Mouse (Mus musculus) thymus, adult 2 months (tissue): ENCODE measurements around the gene Tnpo2. TPM values are rescaled to one million over a fixed set of nuclear protein-coding genes. Genes with fewer than 3 reads are reported as not detected.
A peak's percentile ranks its signal among the peaks of the same experiment; 100 is the strongest.

Experiments used
- DNase-seq: peaks from one replicate; pipeline ENCODE4 v3.0.0; 2021
- H3K27ac ChIP-seq: fragments of 200-500 bp; 2 replicates; pipeline ENCODE4 v1.5.1; 2012; ENCODE audit warnings: low read length, control low read depth; ENCODE audit not compliant: control insufficient read depth, insufficient read depth
- H3K27me3 ChIP-seq: fragments of 200-500 bp; 2 replicates; pipeline ENCODE4 v1.6.1; 2012; ENCODE audit warnings: mild to moderate bottlenecking, low read length, moderate library complexity, mixed read lengths; ENCODE audit not compliant: control insufficient read depth, insufficient read depth
- H3K36me3 ChIP-seq: fragments of 200-500 bp; 2 replicates; pipeline ENCODE4 v1.6.1; 2012; ENCODE audit warnings: mild to moderate bottlenecking, low read length, moderate library complexity; ENCODE audit not compliant: control insufficient read depth, insufficient read depth
- H3K4me1 ChIP-seq: fragments of 200-500 bp; replicated peaks from 2 replicates; pipeline ENCODE4 v1.6.1; 2012; ENCODE audit warnings: low read length; ENCODE audit not compliant: control insufficient read depth, insufficient read depth
- H3K4me3 ChIP-seq: fragments of 200-500 bp; 2 replicates; pipeline ENCODE4 v1.5.1; 2012; ENCODE audit warnings: mild to moderate bottlenecking, low read length, control low read depth, moderate library complexity; ENCODE audit not compliant: control insufficient read depth, insufficient read depth
- CTCF ChIP-seq: fragments of 200-500 bp; IDR thresholded peaks from 2 replicates; pipeline ENCODE4 v1.5.1; 2012; ENCODE audit warnings: mild to moderate bottlenecking, control low read depth, low read length, moderate library complexity, borderline replicate concordance; ENCODE audit not compliant: control insufficient read depth, poor library complexity, insufficient read depth; ENCODE audit errors: extremely low read depth
- POLR2A ChIP-seq: fragments of 200-500 bp; IDR thresholded peaks from 2 replicates; pipeline ENCODE4 v1.6.1; 2012; ENCODE audit warnings: mild to moderate bottlenecking, low read length, control low read depth, moderate library complexity; ENCODE audit not compliant: control insufficient read depth, poor library complexity, insufficient read depth; ENCODE audit errors: extremely low read depth
- WGBS: fragments of 180-500 bp; shearing (Covaris S2); methylation state at CpG from one replicate; pipeline ENCODE4 v1.1.7; 2018; 5-methylcytosine and 5-hydroxymethylcytosine counted together
- polyA plus RNA-seq: library from polyadenylated mRNA; depleted of rRNA; stranded (reverse); fragments of >200 nt; gene quantifications from 2 replicates; pipeline ENCODE4 v1.2.3, GENCODE M21; 2012

Tnpo2 gene
- polyA plus RNA-seq, 1 experiment, result 138 TPM

DNA sequence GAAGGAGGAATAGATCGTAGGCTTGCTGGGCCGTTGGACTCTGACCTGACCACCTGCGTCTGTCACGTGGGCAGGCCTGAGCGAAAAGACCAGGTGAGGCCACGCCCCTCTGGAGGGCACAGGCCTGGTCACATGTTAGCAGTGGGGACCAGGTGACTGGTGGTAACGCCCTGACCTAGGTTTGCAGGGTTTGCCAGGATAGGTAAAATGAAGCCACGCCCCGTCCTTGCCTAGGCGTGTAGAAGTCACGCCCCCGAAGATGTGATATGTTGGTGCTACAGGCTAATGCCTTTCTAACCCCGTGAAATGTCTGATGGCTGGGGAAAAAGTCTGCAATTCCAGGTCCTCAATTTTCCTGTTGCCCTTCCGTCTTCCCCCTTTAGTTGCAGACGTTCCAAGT lies 45.9 kb upstream of the Tnpo2 start:
- no peaks in the 10 kb centered on the region for H3K27me3 ChIP-seq
- H3K27ac ChIP-seq, result no peak overlapping the region
- DNase-seq, result no peak
- H3K4me1 ChIP-seq, result peaks cover 11% of the 10 kb centered on the region
- TF ChIP-seq CTCF (no peak), POLR2A (no peak)
- peak overlapping the region; percentile 52 for H3K4me3 ChIP-seq
- WGBS, result 13% methylated on average over 15 of the region's 15 CpGs
- no peaks in the 10 kb centered on the region for H3K36me3 ChIP-seq

DNA sequence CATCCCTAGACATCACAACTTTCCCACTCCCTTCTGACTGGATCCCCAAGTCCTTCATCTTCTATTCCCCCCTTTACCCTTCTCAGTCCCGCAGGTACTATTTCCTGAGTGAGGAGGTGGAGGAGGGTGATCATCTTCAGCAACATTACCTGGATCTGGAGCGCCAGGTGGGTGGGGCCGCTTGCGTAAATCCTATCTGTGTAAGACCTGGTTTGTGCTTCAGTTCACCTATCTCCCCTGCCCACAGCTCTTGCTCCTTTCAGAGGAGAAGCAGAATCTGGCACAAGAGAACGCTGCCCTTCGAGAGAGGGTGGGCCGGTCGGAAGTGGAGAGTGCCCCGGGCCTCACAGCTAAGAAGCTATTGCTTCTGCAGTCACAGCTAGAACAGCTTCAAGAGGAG lies 42.3 kb upstream of the Tnpo2 start:
- Histone ChIP-seq H3K36me3 (no peaks in the 10 kb centered on the region), H3K27ac (no peak overlapping the region), H3K27me3 (no peaks in the 10 kb centered on the region), H3K4me3 (no peak overlapping the region), H3K4me1 (peaks cover 11% of the 10 kb centered on the region)
- DNase-seq, result no peak
- TF ChIP-seq CTCF (no peak), POLR2A (no peak)
- WGBS, result 97% methylated on average over 9 of the region's 9 CpGs

DNA sequence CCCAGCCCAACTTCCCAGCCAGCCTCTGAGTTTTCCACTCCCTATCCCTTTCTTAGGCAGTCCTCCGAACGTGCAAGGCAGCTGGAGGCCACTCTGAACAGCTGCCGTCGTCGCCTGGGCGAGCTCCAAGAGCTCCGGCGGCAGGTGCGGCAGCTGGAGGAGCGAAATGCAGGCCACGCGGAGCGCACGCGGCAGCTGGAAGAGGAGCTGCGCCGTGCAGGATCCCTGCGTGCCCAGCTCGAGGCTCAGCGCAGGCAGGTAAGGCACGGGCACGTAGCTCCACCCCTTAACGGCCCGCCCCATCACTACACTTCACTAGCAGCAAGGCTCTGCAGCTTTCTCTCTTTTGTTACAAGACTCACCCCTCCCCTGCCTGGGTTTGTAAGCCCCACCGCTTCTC lies 41.0 kb upstream of the Tnpo2 start:
- no peak for TF ChIP-seq POLR2A
- TF ChIP-seq CTCF, result no peak
- H3K4me3 ChIP-seq, result no peak overlapping the region
- WGBS, result 91% methylated on average over 25 of the region's 25 CpGs
- DNase-seq, result no peak
- H3K4me1 ChIP-seq, result peaks cover 9% of the 10 kb centered on the region
- no peaks in the 10 kb centered on the region for H3K27me3 ChIP-seq
- no peak overlapping the region for H3K27ac ChIP-seq
- no peaks in the 10 kb centered on the region for H3K36me3 ChIP-seq

DNA sequence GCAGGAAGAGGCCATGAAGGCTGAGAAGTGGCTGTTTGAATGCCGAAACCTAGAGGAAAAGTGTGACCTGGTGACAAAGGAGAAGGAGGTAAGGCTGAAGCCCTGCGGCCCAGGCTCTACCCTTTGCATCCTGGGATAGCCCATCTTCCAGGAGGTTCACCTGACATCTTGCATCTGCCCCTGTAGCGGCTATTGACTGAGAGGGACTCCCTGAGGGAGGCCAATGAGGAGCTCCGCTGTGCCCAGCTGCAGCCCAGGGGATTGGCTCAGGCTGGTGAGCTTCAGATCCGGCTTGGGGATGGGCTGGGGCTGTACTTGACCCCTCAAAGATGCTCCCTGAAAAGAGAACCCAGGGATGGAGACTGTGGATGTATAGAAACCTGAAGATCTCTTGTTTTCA lies 39.7 kb upstream of the Tnpo2 start:
- no peaks in the 10 kb centered on the region for H3K27me3 ChIP-seq
- DNase-seq, result no peak
- WGBS, result 85% methylated on average over 5 of the region's 5 CpGs
- peaks cover 5% of the 10 kb centered on the region; the same call in 1 of the 2 replicates for H3K4me1 ChIP-seq
- TF ChIP-seq CTCF (no peak), POLR2A (no peak)
- H3K4me3 ChIP-seq, result no peak overlapping the region
- no peaks in the 10 kb centered on the region for H3K36me3 ChIP-seq
- H3K27ac ChIP-seq, result no peak overlapping the region; the same call in 1 of the 2 replicates

DNA sequence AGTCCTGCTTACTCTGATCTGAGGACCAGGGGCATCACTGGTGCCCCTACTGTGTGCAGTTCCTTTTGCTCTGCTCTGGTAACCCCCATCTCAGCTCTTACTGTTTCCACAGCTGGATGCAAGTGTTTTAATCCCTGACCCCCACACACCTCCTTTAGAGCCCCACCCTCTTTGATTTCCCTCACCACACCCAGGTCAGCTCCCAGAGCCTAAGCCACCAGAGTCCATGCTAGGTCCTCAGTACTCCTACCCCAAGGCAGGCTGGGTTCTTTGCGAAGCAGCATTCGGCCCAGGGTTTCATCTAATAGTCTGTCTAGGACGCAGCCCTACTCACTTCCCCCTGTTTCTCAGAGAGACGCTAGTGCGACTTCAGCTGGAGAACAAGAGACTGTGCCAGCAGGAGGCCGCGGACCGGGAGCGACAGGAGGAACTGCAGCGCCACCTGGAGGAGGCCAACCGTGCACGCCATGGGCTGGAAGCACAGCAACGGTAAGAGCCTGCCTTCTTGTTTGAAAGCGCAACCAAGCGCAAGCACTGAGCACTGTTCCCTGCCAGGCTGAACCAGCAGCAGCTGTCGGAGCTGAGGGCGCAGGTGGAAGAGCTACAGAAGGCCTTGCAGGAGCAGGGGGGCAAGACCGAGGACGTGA lies 38.9 kb upstream of the Tnpo2 start:
- 2% methylated on average over 19 of the region's 19 CpGs for WGBS
- H3K27ac ChIP-seq, result no peak overlapping the region
- peak; percentile 94 for DNase-seq
- H3K4me3 ChIP-seq, result no peak overlapping the region
- H3K36me3 ChIP-seq, result no peaks in the 10 kb centered on the region
- H3K27me3 ChIP-seq, result no peaks in the 10 kb centered on the region
- no peak for TF ChIP-seq POLR2A
- TF ChIP-seq CTCF, result peak; percentile 97
- H3K4me1 ChIP-seq, result peaks cover 5% of the 10 kb centered on the region; the same call in 1 of the 2 replicates

DNA sequence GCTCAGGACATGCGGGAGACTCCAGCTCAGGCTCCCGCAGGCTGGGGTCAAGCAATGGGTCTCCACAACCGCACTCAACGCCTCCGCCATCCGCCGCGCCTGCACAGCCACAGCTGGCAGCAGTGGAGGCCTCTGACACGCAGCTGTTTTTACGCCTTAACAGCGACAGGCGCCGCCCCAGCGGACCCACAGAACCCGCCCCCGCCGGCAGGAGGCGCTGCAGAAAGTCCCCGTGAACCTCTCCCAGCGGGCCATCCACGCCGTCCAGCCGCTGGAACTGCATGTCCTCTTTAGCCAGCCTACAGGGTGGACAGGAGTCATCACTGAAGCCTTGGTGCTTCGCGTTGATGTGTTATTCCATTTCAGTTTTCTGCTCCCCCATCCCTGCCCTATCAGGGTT lies 29.0 kb upstream of the Tnpo2 start:
- 32% methylated on average over 25 of the region's 25 CpGs for WGBS
- peak; percentile 32 for DNase-seq

DNA sequence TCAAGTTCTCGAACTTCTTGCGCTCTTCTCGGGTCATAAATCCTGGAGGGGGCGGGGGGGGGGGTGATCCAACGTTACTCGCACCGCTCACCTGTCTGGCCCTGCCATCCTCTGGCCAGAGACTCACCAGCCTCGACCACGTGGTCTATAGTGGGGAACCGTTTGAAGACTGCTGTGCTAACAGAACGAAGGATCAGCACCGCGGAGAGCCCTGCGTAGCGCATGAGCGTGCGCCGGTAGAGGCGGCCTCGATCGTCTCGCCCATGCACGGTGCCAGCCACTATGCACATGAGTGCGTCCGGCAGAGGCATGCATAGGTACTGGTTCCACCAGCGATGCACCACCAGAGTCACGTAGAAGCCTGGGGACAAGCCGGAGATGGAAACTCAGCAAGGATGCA lies 25.5 kb upstream of the Tnpo2 start:
- 13% methylated on average over 28 of the region's 28 CpGs for WGBS
- no peaks in the 10 kb centered on the region; the same call in 1 of the 2 replicates for H3K27me3 ChIP-seq
- H3K4me3 ChIP-seq, result no peak overlapping the region
- H3K27ac ChIP-seq, result no peak overlapping the region
- TF ChIP-seq CTCF, result no peak
- no peak for TF ChIP-seq POLR2A
- no peak for DNase-seq
- H3K4me1 ChIP-seq, result peaks cover 2% of the 10 kb centered on the region
- no peaks in the 10 kb centered on the region for H3K36me3 ChIP-seq

More for the DNA sequence above, 29.0 kb upstream of the Tnpo2 start:
- TF ChIP-seq CTCF (peak; percentile 57; the same call in 1 of the 2 replicates), POLR2A (no peak)
- Histone ChIP-seq H3K27me3 (no peaks in the 10 kb centered on the region; the same call in 1 of the 2 replicates), H3K4me3 (no peak overlapping the region), H3K36me3 (no peaks in the 10 kb centered on the region), H3K4me1 (no peaks in the 10 kb centered on the region), H3K27ac (no peak overlapping the region)
